Mouse (Mus musculus): ENCODE data around the gene Rhoc. TPM values are rescaled to one million over a fixed set of nuclear protein-coding genes. Genes with fewer than 3 reads are reported as not detected.

The Rhoc gene
- total and polyA plus RNA-seq, 3 experiments, result 1.2 to 8.3 (median 7.9) TPM

GRCm38 (mm10) chr3:104791017-104791416, 2.8 kb downstream of the Rhoc start:
- TF ChIP-seq SMC3 (IDR thresholded peaks at IDR 0.05; ENCODE audit: low read depth, low read length) (no peak), IRF4 (IDR thresholded peaks at IDR 0.05; ENCODE audit: low read depth, low read length) (no peak), POLR2A (IDR thresholded peaks at IDR 0.05; ENCODE audit: low read depth, low read length) (no peak), HCFC1 (IDR thresholded peaks at IDR 0.05; ENCODE audit: low read depth, low read length) (no peak), JUND (conservative IDR thresholded peaks at IDR 0.05; ENCODE audit: low read depth, low read length) (no peak), MXI1 (IDR thresholded peaks at IDR 0.05; ENCODE audit: low read depth, low read length) (no peak), TCF12 (IDR thresholded peaks at IDR 0.05; ENCODE audit: low read depth, low read length) (no peak), USF1 (IDR thresholded peaks at IDR 0.05; ENCODE audit: low read depth, low read length) (no peak), ELF1 (IDR thresholded peaks at IDR 0.05; ENCODE audit: low read depth, low read length) (no peak), CHD2 (IDR thresholded peaks at IDR 0.05; ENCODE audit: low read length) (no peak)
- peaks cover 17 to 40% of the 10 kb centered on the region in 2 experiments for H3K36me3 ChIP-seq (replicated peaks in 1 of 2; ENCODE audit: control insufficient read depth in 1 of 2, insufficient read depth in 1 of 2, low read length in 1 of 2)
- H3K4me2 ChIP-seq (ENCODE audit: insufficient read depth, low read depth, poor library complexity, severe bottlenecking), result no peak overlapping the region
- no peaks in the 10 kb centered on the region for H3K79me2 ChIP-seq (replicated peaks; ENCODE audit: control insufficient read depth, extremely low read depth, insufficient read depth, poor library complexity, severe bottlenecking)
- in situ Hi-C loops (cut with MboI; ENCODE audit: low pct_ligation_motif_present, low pct_unique_long_range_greater_than_20kb, low sequenced_read_pairs), result loop anchor here (5.0 kb wide), 1 partner anchor 71 kb away; the partner anchor contains the start of genes Capza1 and St7l
- H3K9me3 ChIP-seq (replicated peaks; ENCODE audit: low read length), result no peaks in the 10 kb centered on the region
- H3K27ac ChIP-seq (ENCODE audit: insufficient read depth, low read depth), result no peak overlapping the region
- H3K4me3 ChIP-seq (replicated peaks in 1 of 3; ENCODE audit: low read depth in 2 of 3, low read length in 2 of 3, poor library complexity in 1 of 3), result no peak overlapping the region
- H3K9ac ChIP-seq (ENCODE audit: insufficient read depth, low read depth), result no peak overlapping the region
- H3K4me1 ChIP-seq (ENCODE audit: control insufficient read depth in 1 of 2, insufficient read depth in 2 of 2), result peaks cover 9 to 68% of the 10 kb centered on the region in 2 experiments
- dilution Hi-C loops (cut with MboI; ENCODE audit: extremely low pct_ligation_motif_present, extremely low pct_unique_long_range_greater_than_20kb, low sequenced_read_pairs), result no loop called here
- no peaks in the 10 kb centered on the region for H3K27me3 ChIP-seq (replicated peaks)
- no peak for DNase-seq (ENCODE audit: extremely low read depth)

GRCm38 (mm10) chr3:104791671-104792070, 3.5 kb downstream of the Rhoc start:
- peaks cover 12 to 75% of the 10 kb centered on the region in 2 experiments for H3K4me1 ChIP-seq (ENCODE audit: control insufficient read depth in 1 of 2, insufficient read depth in 2 of 2)
- no peak overlapping the region for H3K4me2 ChIP-seq (ENCODE audit: insufficient read depth, low read depth, poor library complexity, severe bottlenecking)
- peaks cover 20 to 47% of the 10 kb centered on the region in 2 experiments for H3K36me3 ChIP-seq (replicated peaks in 1 of 2; ENCODE audit: control insufficient read depth in 1 of 2, insufficient read depth in 1 of 2, low read length in 1 of 2)
- in situ Hi-C loops (cut with MboI; ENCODE audit: low pct_ligation_motif_present, low pct_unique_long_range_greater_than_20kb, low sequenced_read_pairs), result loop anchor here (5.0 kb wide), 1 partner anchor 71 kb away; the partner anchor contains the start of genes Capza1 and St7l
- H3K27ac ChIP-seq (ENCODE audit: insufficient read depth, low read depth), result no peak overlapping the region
- no peak overlapping the region for H3K4me3 ChIP-seq (replicated peaks in 1 of 3; ENCODE audit: low read depth in 2 of 3, low read length in 2 of 3, poor library complexity in 1 of 3)
- no peaks in the 10 kb centered on the region for H3K79me2 ChIP-seq (replicated peaks; ENCODE audit: control insufficient read depth, extremely low read depth, insufficient read depth, poor library complexity, severe bottlenecking)
- no peaks in the 10 kb centered on the region for H3K9me3 ChIP-seq (replicated peaks; ENCODE audit: low read length)
- H3K9ac ChIP-seq (ENCODE audit: insufficient read depth, low read depth), result no peak overlapping the region
- no peaks in the 10 kb centered on the region for H3K27me3 ChIP-seq (replicated peaks)
- dilution Hi-C loops (cut with MboI; ENCODE audit: extremely low pct_ligation_motif_present, extremely low pct_unique_long_range_greater_than_20kb, low sequenced_read_pairs), result no loop called here
- no peak for TF ChIP-seq ELF1 (IDR thresholded peaks at IDR 0.05; ENCODE audit: low read depth, low read length)
- no peak for TF ChIP-seq ZMIZ1 (IDR thresholded peaks at IDR 0.05; ENCODE audit: low read depth, low read length)
- TF ChIP-seq TBP (conservative IDR thresholded peaks at IDR 0.05; ENCODE audit: low read depth, low read length), result no peak
- TF ChIP-seq CHD2 (IDR thresholded peaks at IDR 0.05; ENCODE audit: low read length), result no peak
- no peak for TF ChIP-seq USF1 (IDR thresholded peaks at IDR 0.05; ENCODE audit: low read depth, low read length)
- TF ChIP-seq JUND (conservative IDR thresholded peaks at IDR 0.05; ENCODE audit: low read depth, low read length), result no peak
- no peak for TF ChIP-seq POLR2AphosphoS2 (IDR thresholded peaks at IDR 0.05; ENCODE audit: low read depth, low read length)
- no peak for TF ChIP-seq MAZ (IDR thresholded peaks at IDR 0.05; ENCODE audit: low read depth, low read length)
- TF ChIP-seq NELFE (IDR thresholded peaks at IDR 0.05; ENCODE audit: low read depth, low read length), result no peak
- TF ChIP-seq ZNF384 (IDR thresholded peaks at IDR 0.05; ENCODE audit: low read depth, low read length), result no peak
- no peak for TF ChIP-seq EP300 (IDR thresholded peaks at IDR 0.05; ENCODE audit: low read length)
- no peak for TF ChIP-seq ZC3H11A (IDR thresholded peaks at IDR 0.05; ENCODE audit: low read depth, low read length)
- no peak for TF ChIP-seq IRF4 (IDR thresholded peaks at IDR 0.05; ENCODE audit: low read depth, low read length)
- TF ChIP-seq E2F4 (IDR thresholded peaks at IDR 0.05; ENCODE audit: insufficient replicate concordance, low read depth, low read length), result no peak
- TF ChIP-seq RAD21 (IDR thresholded peaks at IDR 0.05; ENCODE audit: low read depth, low read length), result no peak
- TF ChIP-seq GABPA (IDR thresholded peaks at IDR 0.05; ENCODE audit: insufficient replicate concordance, low read depth, low read length), result no peak
- TF ChIP-seq MAFK (IDR thresholded peaks at IDR 0.05; ENCODE audit: insufficient replicate concordance, low read length), result no peak
- DNase-seq (ENCODE audit: extremely low read depth), result no peak

Measured in CH12.LX (cell line).